Mouse (Mus musculus) adrenal gland (tissue): ENCODE measurements around the gene Gal.

ENCODE experiments used
- intact Hi-C: fragments of 180-260 bp; cut with DNase I; formaldehyde crosslinking; loops from one replicate; pipeline ENCODE4 v1.15.1; 2025

The Gal gene

GRCm38 (mm10) chr19:3422981-3423380 lies 8.6 kb upstream of the Gal start:
- intact Hi-C loops, result no loop called here

GRCm38 (mm10) chr19:3422488-3422887 lies 8.1 kb upstream of the Gal start:
- intact Hi-C loops, result no loop called here

- intact Hi-C loops, result no loop called here
These were observed 4.9 kb upstream of the Gal start for GRCm38 (mm10) chr19:3419251-3419650.

GRCm38 (mm10) chr19:3405531-3406281 lies 8.6 kb downstream of the Gal start:
- intact Hi-C loops, result no loop called here

GRCm38 (mm10) chr19:3404030-3404429 lies 10.3 kb downstream of the Gal start:
- intact Hi-C loops, result loop anchor here (5.0 kb wide), 1 partner anchor 33 kb away; no protein-coding TSS in a partner anchor

GRCm38 (mm10) chr19:3402390-3402789 lies 12.0 kb downstream of the Gal start:
- intact Hi-C loops, result loop anchor here (5.0 kb wide), 1 partner anchor 35 kb away; no protein-coding TSS in a partner anchor

GRCm38 (mm10) chr19:3401943-3402342 lies 12.4 kb downstream of the Gal start:
- intact Hi-C loops, result loop anchor here (5.0 kb wide), 1 partner anchor 35 kb away; no protein-coding TSS in a partner anchor

- intact Hi-C loops, result loop anchor here (5.0 kb wide), 1 partner anchor 36 kb away; no protein-coding TSS in a partner anchor
These were observed 12.8 kb downstream of the Gal start for GRCm38 (mm10) chr19:3401504-3401903.

- intact Hi-C loops, result loop anchor here (5.0 kb wide), 1 partner anchor 37 kb away; no protein-coding TSS in a partner anchor
These were observed 14.3 kb downstream of the Gal start for GRCm38 (mm10) chr19:3400057-3400456.

- intact Hi-C loops, result no loop called here
These were observed 20.1 kb downstream of the Gal start for GRCm38 (mm10) chr19:3394216-3394615.

GRCm38 (mm10) chr19:3392384-3392783 lies 22.0 kb downstream of the Gal start:
- intact Hi-C loops, result no loop called here

- intact Hi-C loops, result loop anchor here (2.0 to 5.0 kb wide), 2 partner anchors 66 to 67 kb away; partner anchors contain the start of gene Cpt1a
These were observed 25.3 kb downstream of the Gal start for GRCm38 (mm10) chr19:3389089-3389488.

- intact Hi-C loops, result loop anchor here (2.0 to 5.0 kb wide), 2 partner anchors 66 kb away; partner anchors contain the start of gene Cpt1a
These were observed 25.7 kb downstream of the Gal start, which contains the start of gene Tesmin for GRCm38 (mm10) chr19:3388629-3389057. Gene Tesmin, plus strand, starts transcription at chr19:3388857.

- intact Hi-C loops, result loop anchor here (2.0 to 5.0 kb wide), 2 partner anchors 66 to 67 kb away; partner anchors contain the start of gene Cpt1a
These were observed 26.3 kb downstream of the Gal start for GRCm38 (mm10) chr19:3388061-3388460.

- intact Hi-C loops, result loop anchor here (5.0 kb wide), 1 partner anchor 86 kb away; no protein-coding TSS in a partner anchor
These were observed 35.7 kb downstream of the Gal start for GRCm38 (mm10) chr19:3378614-3379013.

- intact Hi-C loops, result loop anchor here (5.0 kb wide), 1 partner anchor 85 kb away; no protein-coding TSS in a partner anchor
These were observed 37.2 kb downstream of the Gal start for GRCm38 (mm10) chr19:3376966-3377715.

GRCm38 (mm10) chr19:3375945-3376495 lies 38.3 kb downstream of the Gal start:
- intact Hi-C loops, result loop anchor here (5.0 kb wide), 1 partner anchor 84 kb away; no protein-coding TSS in a partner anchor

- intact Hi-C loops, result no loop called here
These were observed 40.3 kb downstream of the Gal start for GRCm38 (mm10) chr19:3374028-3374427.

GRCm38 (mm10) chr19:3373380-3373779 lies 41.0 kb downstream of the Gal start:
- intact Hi-C loops, result no loop called here

- intact Hi-C loops, result no loop called here
These were observed 46.1 kb downstream of the Gal start for GRCm38 (mm10) chr19:3368276-3368675.

GRCm38 (mm10) chr19:3365089-3365488 lies 49.3 kb downstream of the Gal start:
- intact Hi-C loops, result no loop called here
